Comparison of ENCODE assay signal across 21 mouse cellular contexts in genomic region chr9:111870466-111870865, GRCm38 (mm10).
DNase-seq lines count a peak whose midpoint lies in the region; ATAC-seq lines count a peak whose summit lies in the region.
"Had no signal": no experiment of that assay in that cellular context is flagged by ENCODE, and none has a peak within 500 bp of the region (broad histone marks: within the 10 kb centered on the region; RNA-seq: fewer than 3 reads in every experiment).

No protein-coding gene starts in this region.

- H3K9ac ChIP-seq in embryonic facial prominence, embryonic 14.5 days (ENCODE audit: low read depth, low read length): no peak overlapping the region
- H3K9ac ChIP-seq: embryonic facial prominence, embryonic 15.5 days; hindbrain, embryonic 12.5 days; intestine, embryonic 15.5 days; kidney, embryonic 15.5 days; limb, embryonic 13.5 days; liver, embryonic 14.5 days; neural tube, embryonic 15.5 days had no signal

- peak; percentile 45 for DNase-seq in embryonic facial prominence, embryonic 14.5 days (ENCODE audit: low spot score)
- no peak for DNase-seq in embryonic facial prominence, embryonic 10.5 days (ENCODE audit: low spot score)
- peak; percentile 2 for DNase-seq in kidney, postnatal 14 days
- DNase-seq in kidney, postnatal 25 days: no peak
- peak; percentile 39 for DNase-seq in right cerebral cortex, postnatal 4 days
- no peak for DNase-seq in right cerebral cortex, adult 18-20 months
- no peak for DNase-seq in spleen, postnatal 14 days (ENCODE audit: low spot score in 2 of 2)
- DNase-seq: cerebellum, adult 8-10 months; gastrocnemius, postnatal 14 days; layer of hippocampus, adult 9-11 months had no signal

- no peaks in the 10 kb centered on the region for H3K9me3 ChIP-seq in embryonic facial prominence, embryonic 14.5 days (ENCODE audit: control insufficient read depth, low read length)
- H3K9me3 ChIP-seq in embryonic facial prominence, embryonic 10.5 days: no peaks in the 10 kb centered on the region
- H3K9me3 ChIP-seq: embryonic facial prominence, embryonic 15.5 days; hindbrain, embryonic 12.5 days; intestine, embryonic 15.5 days; kidney, embryonic 15.5 days; limb, embryonic 13.5 days; neural tube, embryonic 15.5 days had no signal

- no peak for ATAC-seq in embryonic facial prominence, embryonic 14.5 days (ENCODE audit: low read depth)
- ATAC-seq: activated CD4-positive, CD25-positive, alpha-beta regulatory T cell, adult 4 months; intestine, embryonic 15.5 days; lung, postnatal 0 days; Patski had no signal

- no peak overlapping the region for H3K4me2 ChIP-seq in embryonic facial prominence, embryonic 14.5 days (ENCODE audit: low read depth, low read length)
- H3K4me2 ChIP-seq: embryonic facial prominence, embryonic 15.5 days; hindbrain, embryonic 12.5 days; intestine, embryonic 15.5 days; kidney, embryonic 15.5 days; limb, embryonic 13.5 days; neural tube, embryonic 15.5 days had no signal

- H3K4me3 ChIP-seq in embryonic facial prominence, embryonic 14.5 days (ENCODE audit: low read depth, low read length): no peak overlapping the region
- H3K4me3 ChIP-seq in embryonic facial prominence, embryonic 10.5 days: no peak overlapping the region
- H3K4me3 ChIP-seq: embryonic facial prominence, embryonic 15.5 days; hindbrain, embryonic 12.5 days; intestine, embryonic 15.5 days; kidney, embryonic 15.5 days; limb, embryonic 13.5 days; myocyte; neural tube, embryonic 15.5 days had no signal

- H3K27ac ChIP-seq in embryonic facial prominence, embryonic 14.5 days (replicated peaks; ENCODE audit: low read depth, low read length): no peak overlapping the region
- H3K27ac ChIP-seq in embryonic facial prominence, embryonic 10.5 days (replicated peaks): no peak overlapping the region
- H3K27ac ChIP-seq: embryonic facial prominence, embryonic 15.5 days; hindbrain, embryonic 12.5 days; intestine, embryonic 15.5 days; kidney, embryonic 15.5 days; limb, embryonic 13.5 days; liver, embryonic 14.5 days; neural tube, embryonic 15.5 days had no signal

- no peaks in the 10 kb centered on the region for H3K27me3 ChIP-seq in embryonic facial prominence, embryonic 14.5 days (replicated peaks; ENCODE audit: control insufficient read depth, insufficient read depth, low read length)
- no peaks in the 10 kb centered on the region for H3K27me3 ChIP-seq in embryonic facial prominence, embryonic 10.5 days (replicated peaks; ENCODE audit: low read depth, poor library complexity, severe bottlenecking)
- H3K27me3 ChIP-seq: embryonic facial prominence, embryonic 15.5 days; hindbrain, embryonic 12.5 days; intestine, embryonic 15.5 days; kidney, embryonic 15.5 days; limb, embryonic 13.5 days; neural tube, embryonic 15.5 days; Patski had no signal

- WGBS in embryonic facial prominence, embryonic 14.5 days: 68% methylated on average over 7 of the region's 7 CpGs
- 93% methylated on average over 7 of the region's 7 CpGs for WGBS in embryonic facial prominence, embryonic 10.5 days

- no peaks in the 10 kb centered on the region for H3K36me3 ChIP-seq in embryonic facial prominence, embryonic 14.5 days (ENCODE audit: control insufficient read depth, insufficient read depth, low read length)
- no peaks in the 10 kb centered on the region for H3K36me3 ChIP-seq in embryonic facial prominence, embryonic 10.5 days (replicated peaks)
- H3K36me3 ChIP-seq: embryonic facial prominence, embryonic 15.5 days; hindbrain, embryonic 12.5 days; intestine, embryonic 15.5 days; kidney, embryonic 15.5 days; limb, embryonic 13.5 days; neural tube, embryonic 15.5 days had no signal

- no peaks in the 10 kb centered on the region for H3K4me1 ChIP-seq in embryonic facial prominence, embryonic 14.5 days (ENCODE audit: control insufficient read depth, insufficient read depth, low read length)
- H3K4me1 ChIP-seq in embryonic facial prominence, embryonic 10.5 days: no peaks in the 10 kb centered on the region
- H3K4me1 ChIP-seq: embryonic facial prominence, embryonic 15.5 days; hindbrain, embryonic 12.5 days; intestine, embryonic 15.5 days; limb, embryonic 13.5 days; neural tube, embryonic 15.5 days had no signal

Comparison
In these comparisons a context has a peak if more than half of its experiments do, and no peak if none do; other contexts are left out.
1. DNase-seq: peak in embryonic facial prominence, embryonic 14.5 days (single experiment), kidney, postnatal 14 days (single experiment) and right cerebral cortex, postnatal 4 days (single experiment); none in embryonic facial prominence, embryonic 10.5 days (single experiment), kidney, postnatal 25 days (0 of 2), right cerebral cortex, adult 18-20 months (single experiment) and spleen, postnatal 14 days (0 of 2).